Mouse (Mus musculus): ENCODE measurements around the gene Ccl26.
"Not testable (repeated sequence)": the region's sequence is repeated elsewhere in the genome, so short reads cannot be mapped to it uniquely, and the experiment has no call there.

The Ccl26 gene

GRCm38 (mm10) chr5:135563469-135563868 lies at the start of gene Ccl26:
Gene Ccl26, minus strand, starts transcription at chr5:135563569.
- DNase-seq (ENCODE audit: low read depth, low spot score) = no peak

- peak; percentile 57 for DNase-seq (ENCODE audit: low read depth, low spot score)
Measured at GRCm38 (mm10) chr5:135609794-135610193, 46.4 kb upstream of the Ccl26 start.

- peak; percentile 71 for DNase-seq (ENCODE audit: low read depth, low spot score)
Measured at GRCm38 (mm10) chr5:135607581-135607980, 44.2 kb upstream of the Ccl26 start.

- DNase-seq (ENCODE audit: low read depth, low spot score) = not testable (repeated sequence)
Measured at GRCm38 (mm10) chr5:135606717-135607116, 43.3 kb upstream of the Ccl26 start.

- not testable (repeated sequence) for DNase-seq (ENCODE audit: low read depth, low spot score)
Measured at GRCm38 (mm10) chr5:135604643-135605042, 41.3 kb upstream of the Ccl26 start.

GRCm38 (mm10) chr5:135589996-135590784 lies 26.8 kb upstream of the Ccl26 start:
- DNase-seq (ENCODE audit: low read depth, low spot score) = no peak

GRCm38 (mm10) chr5:135587764-135588163 lies 24.4 kb upstream of the Ccl26 start:
- no peak for DNase-seq (ENCODE audit: low read depth, low spot score)

- no peak for DNase-seq (ENCODE audit: low read depth, low spot score)
Measured at GRCm38 (mm10) chr5:135585691-135586090, 22.3 kb upstream of the Ccl26 start.

GRCm38 (mm10) chr5:135582330-135582729 lies 19.0 kb upstream of the Ccl26 start:
- no peak for DNase-seq (ENCODE audit: low read depth, low spot score)

GRCm38 (mm10) chr5:135579331-135579751 lies 16.0 kb upstream of the Ccl26 start:
- DNase-seq (ENCODE audit: low read depth, low spot score) = peak; percentile 44

GRCm38 (mm10) chr5:135576055-135576454 lies 12.7 kb upstream of the Ccl26 start:
- DNase-seq (ENCODE audit: low read depth, low spot score) = no peak

- DNase-seq (ENCODE audit: low read depth, low spot score) = no peak
Measured at GRCm38 (mm10) chr5:135573006-135573405, 9.6 kb upstream of the Ccl26 start, which contains the start of gene Ccl24. Gene Ccl24, minus strand, starts transcription at chr5:135573049.

- DNase-seq (ENCODE audit: low read depth, low spot score) = peak; percentile 50
Measured at GRCm38 (mm10) chr5:135568698-135569097, 5.3 kb upstream of the Ccl26 start.

GRCm38 (mm10) chr5:135567556-135568265 lies 4.3 kb upstream of the Ccl26 start:
- DNase-seq (ENCODE audit: low read depth, low spot score) = no peak

GRCm38 (mm10) chr5:135557671-135558070 lies 5.7 kb downstream of the Ccl26 start:
- no peak for DNase-seq (ENCODE audit: low read depth, low spot score)

GRCm38 (mm10) chr5:135557051-135557450 lies 6.3 kb downstream of the Ccl26 start:
- no peak for DNase-seq (ENCODE audit: low read depth, low spot score)

- no peak for DNase-seq (ENCODE audit: low read depth, low spot score)
Measured at GRCm38 (mm10) chr5:135556259-135556658, 7.1 kb downstream of the Ccl26 start.

- no peak for DNase-seq (ENCODE audit: low read depth, low spot score)
Measured at GRCm38 (mm10) chr5:135551591-135551990, 11.8 kb downstream of the Ccl26 start.

GRCm38 (mm10) chr5:135550910-135551309 lies 12.5 kb downstream of the Ccl26 start:
- DNase-seq (ENCODE audit: low read depth, low spot score) = peak; percentile 44

GRCm38 (mm10) chr5:135547990-135548389 lies 15.4 kb downstream of the Ccl26 start:
- no peak for DNase-seq (ENCODE audit: low read depth, low spot score)

- peak; percentile 100 for DNase-seq (ENCODE audit: low read depth, low spot score)
Measured at GRCm38 (mm10) chr5:135544865-135545797, 18.2 kb downstream of the Ccl26 start, which contains the start of gene Hip1. Gene Hip1, minus strand, starts transcription at chr5:135545120.

All from R1 (cell line).